Mouse (Mus musculus) lung, embryonic 14.5 days (tissue): ENCODE data around the gene Gclc. TPM values are rescaled to one million over a fixed set of nuclear protein-coding genes. Genes with fewer than 3 reads are reported as not detected.

Source experiments
- ATAC-seq: fragments of 200-750 bp; cut with Nextera tagmentation; 2 replicates; pipeline ENCODE4 v1.8.0; 2017; ENCODE audit warnings: mild to moderate bottlenecking, moderate TSS enrichment, moderate library complexity; ENCODE audit not compliant: insufficient read depth
- DNase-seq: peaks from one replicate; pipeline ENCODE4 v3.0.0-alpha.2; 2015
- H3K27ac ChIP-seq: fragments of 300-500 bp; sonication (generic); 2 replicates; pipeline ENCODE4 v1.5.1; 2014; ENCODE audit warnings: low read depth, mild to moderate bottlenecking, moderate library complexity
- H3K27me3 ChIP-seq: fragments of 300-500 bp; sonication (generic); 2 replicates; pipeline ENCODE4 v1.6.1; 2014; ENCODE audit warnings: low read length, control low read depth; ENCODE audit not compliant: insufficient read depth
- H3K36me3 ChIP-seq: fragments of 300-500 bp; sonication (generic); 2 replicates; pipeline ENCODE4 v1.6.1; 2014; ENCODE audit warnings: control low read depth; ENCODE audit not compliant: insufficient read depth
- H3K4me1 ChIP-seq: fragments of 300-500 bp; sonication (generic); 2 replicates; pipeline ENCODE4 v1.6.1; 2014; ENCODE audit warnings: antibody characterized with exemption, control low read depth; ENCODE audit not compliant: insufficient read depth
- H3K4me2 ChIP-seq: fragments of 300-500 bp; sonication (generic); 2 replicates; pipeline ENCODE4 v1.6.1; 2014; ENCODE audit warnings: mild to moderate bottlenecking
- H3K4me3 ChIP-seq: fragments of 300-500 bp; sonication (generic); 2 replicates; pipeline ENCODE4 v1.5.1; 2014; ENCODE audit warnings: low read depth, low read length
- H3K9ac ChIP-seq: fragments of 300-500 bp; sonication (generic); 2 replicates; pipeline ENCODE4 v1.6.1; 2014
- H3K9me3 ChIP-seq: fragments of 300-500 bp; sonication (generic); 2 replicates; pipeline ENCODE4 v1.6.1; 2016; ENCODE audit warnings: low read depth, low read length, control low read depth
- CTCF ChIP-seq: IDR thresholded peaks from 2 replicates; pipeline ENCODE4 v1.5.1; 2016; ENCODE audit warnings: antibody characterized with exemption, low read depth
- WGBS: fragments of 180-500 bp; shearing (Covaris S2); extraction: QIAGEN DNeasy Blood & Tissue Kit; methylation state at CpG from one replicate; pipeline ENCODE4 v1.1.7; 2014; 5-methylcytosine and 5-hydroxymethylcytosine counted together
- polyA plus RNA-seq: library from polyadenylated mRNA; unstranded; fragments of >200 nt; fragmentation: Nextera tagmentation; extraction: Ambion mirVana; gene quantifications from 2 replicates; pipeline ENCODE4 v1.2.1, GENCODE M21; 2014

The Gclc gene
- polyA plus RNA-seq, 1 experiment from 2014 or later: 21.2 TPM

DNA sequence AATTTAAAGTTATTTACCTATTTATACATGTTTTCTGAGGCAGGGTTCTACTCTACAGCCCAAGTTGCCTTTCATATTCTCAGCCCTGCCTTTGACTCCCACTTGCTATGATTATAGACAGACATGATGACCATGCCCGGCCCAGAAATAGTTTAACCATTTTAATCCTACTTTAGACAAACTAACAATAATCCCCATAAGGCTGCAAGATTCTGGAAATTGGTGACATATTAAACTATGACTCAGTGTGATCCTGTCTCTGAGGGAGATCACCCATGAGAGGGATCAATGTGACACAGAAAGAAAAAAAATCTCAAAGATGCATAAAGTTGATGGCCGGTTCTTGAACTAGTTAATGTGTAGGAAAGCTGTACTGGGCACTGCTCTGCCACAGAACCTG lies 39.1 kb upstream of the Gclc start:
- no peaks in the 10 kb centered on the region for H3K9me3 ChIP-seq
- H3K4me1 ChIP-seq: 0 out of 2 replicates have a peak, but pooled peaks cover 3% of the 10 kb centered on the region
- 88% methylated on average over 2 of the region's 2 CpGs for WGBS
- no peak overlapping the region for H3K9ac ChIP-seq
- ATAC-seq (no peak), DNase-seq (no peak)
- no peak overlapping the region for H3K4me3 ChIP-seq
- H3K4me2 ChIP-seq: no peak overlapping the region
- H3K27ac ChIP-seq: no peak overlapping the region
- no peak for TF ChIP-seq CTCF
- H3K27me3 ChIP-seq: no peaks in the 10 kb centered on the region
- H3K36me3 ChIP-seq: no peaks in the 10 kb centered on the region

DNA sequence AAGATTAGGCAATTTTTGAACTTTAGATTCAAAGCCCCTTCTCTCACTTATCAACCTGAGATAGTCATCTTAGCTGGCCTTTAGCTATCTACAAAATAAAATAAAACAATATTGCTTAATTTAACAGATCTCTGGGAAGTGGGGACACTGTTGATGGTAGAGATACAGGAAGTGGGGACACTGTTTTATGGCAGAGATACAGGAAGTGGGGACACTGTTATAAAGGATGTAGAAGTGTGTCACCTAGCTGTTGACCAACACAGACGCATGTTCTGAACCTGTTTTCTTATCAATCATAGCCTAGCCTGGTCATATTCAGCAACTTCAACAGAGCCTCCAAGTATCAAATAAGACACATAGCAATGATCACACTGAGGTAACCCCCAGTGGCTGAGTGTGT lies 38.3 kb upstream of the Gclc start:
- Histone ChIP-seq H3K9ac (no peak overlapping the region), H3K4me3 (no peak overlapping the region), H3K4me1 (0 out of 2 replicates have a peak, but pooled peaks cover 3% of the 10 kb centered on the region), H3K9me3 (no peaks in the 10 kb centered on the region), H3K27me3 (no peaks in the 10 kb centered on the region), H3K27ac (no peak overlapping the region), H3K36me3 (no peaks in the 10 kb centered on the region), H3K4me2 (no peak overlapping the region)
- DNase-seq (no peak), ATAC-seq (no peak)
- TF ChIP-seq CTCF: no peak
- 88% methylated on average over 1 of the region's 1 CpGs for WGBS

DNA sequence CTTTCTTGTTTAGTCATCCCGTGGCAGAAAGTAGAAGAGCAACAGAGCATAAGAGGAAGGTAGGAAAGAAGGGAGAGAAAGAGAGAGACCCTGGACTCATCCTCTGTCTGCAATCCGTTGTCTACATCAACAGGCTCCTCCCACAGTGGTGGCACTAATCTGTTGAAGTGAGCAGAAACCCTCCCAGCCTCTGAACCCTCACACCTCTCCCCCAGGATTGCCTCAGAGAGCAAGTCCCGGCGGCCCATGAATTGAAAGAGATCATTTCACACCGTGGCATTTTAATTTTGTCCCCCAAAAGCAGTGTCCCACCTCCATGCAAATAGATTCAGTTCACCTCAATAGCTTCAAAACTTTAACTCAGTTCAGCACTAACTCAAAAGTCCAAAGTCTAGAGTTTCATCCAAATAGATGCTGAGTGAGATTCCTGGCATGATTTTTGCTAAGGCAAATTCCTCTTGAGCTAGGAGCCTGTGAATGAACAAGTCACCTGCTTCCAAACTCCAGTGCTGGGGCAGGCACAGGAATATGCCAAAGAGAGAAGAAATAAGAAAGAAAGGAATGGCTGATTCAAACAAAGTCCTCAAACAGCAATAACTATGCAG lies 36.4 kb upstream of the Gclc start:
- WGBS: 42% methylated on average over 5 of the region's 5 CpGs
- no peak for DNase-seq
- no peak overlapping the region for H3K27ac ChIP-seq

DNA sequence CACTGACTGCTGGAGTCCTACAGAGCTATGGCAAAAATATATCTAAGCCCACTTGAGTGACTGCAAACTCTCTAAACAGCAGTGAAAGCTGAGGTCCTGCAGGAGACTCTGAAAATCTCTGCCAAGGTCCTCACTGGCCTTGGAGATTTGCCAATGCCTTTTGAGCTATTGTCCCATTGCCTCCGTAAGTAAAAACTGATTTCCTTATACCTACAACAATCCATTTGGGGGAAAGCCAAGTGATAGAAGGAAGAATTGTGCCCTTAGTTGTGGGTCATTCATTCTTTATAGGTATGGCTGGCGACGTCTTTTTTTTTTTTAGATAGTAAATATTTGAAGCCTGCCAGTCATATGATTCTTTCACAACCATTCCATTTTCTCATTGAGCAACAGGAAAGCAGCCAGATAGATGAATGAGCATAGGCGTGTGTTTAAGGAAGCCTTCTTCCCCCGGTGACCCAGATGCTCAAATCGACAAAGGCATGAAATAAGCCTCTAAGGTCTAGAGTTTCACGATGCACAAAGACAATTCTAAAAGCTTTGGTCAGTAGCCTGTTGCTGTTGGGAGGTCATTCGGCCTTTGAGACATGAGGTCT lies 35.4 kb upstream of the Gclc start:
- Histone ChIP-seq H3K4me3 (no peak overlapping the region), H3K4me1 (0 out of 2 replicates have a peak, but pooled peaks cover 3% of the 10 kb centered on the region), H3K27ac (no peak overlapping the region), H3K27me3 (no peaks in the 10 kb centered on the region), H3K9ac (no peak overlapping the region), H3K36me3 (no peaks in the 10 kb centered on the region), H3K4me2 (no peak overlapping the region), H3K9me3 (no peaks in the 10 kb centered on the region)
- TF ChIP-seq CTCF: no peak
- ATAC-seq (no peak), DNase-seq (peak; percentile 52)
- 65% methylated on average over 8 of the region's 8 CpGs for WGBS

More for the DNA sequence above, 36.4 kb upstream of the Gclc start:
- no peak for ATAC-seq
- Histone ChIP-seq H3K36me3 (no peaks in the 10 kb centered on the region), H3K27me3 (no peaks in the 10 kb centered on the region), H3K9ac (no peak overlapping the region), H3K9me3 (no peaks in the 10 kb centered on the region), H3K4me2 (no peak overlapping the region), H3K4me1 (0 out of 2 replicates have a peak, but pooled peaks cover 3% of the 10 kb centered on the region), H3K4me3 (no peak overlapping the region)
- no peak for TF ChIP-seq CTCF

DNA sequence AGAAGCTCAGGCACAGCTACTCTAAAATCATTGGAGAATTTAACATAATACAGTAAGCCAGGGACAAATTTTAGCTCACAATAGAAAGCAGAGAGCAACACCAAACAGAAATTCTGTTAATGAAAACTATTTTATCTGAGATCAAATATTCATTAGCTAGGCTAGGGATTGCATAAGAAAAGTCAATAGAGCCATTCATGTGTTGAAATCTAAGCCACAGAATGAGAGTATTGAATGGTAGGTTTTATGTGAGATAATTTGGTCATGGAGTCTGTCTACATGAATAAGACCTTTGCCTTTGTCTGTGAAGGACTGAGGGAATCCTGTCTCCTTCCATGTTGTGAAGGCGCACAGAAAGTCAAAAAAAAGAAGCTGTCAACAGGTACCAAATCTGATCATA lies 34.7 kb upstream of the Gclc start:
- DNase-seq: no peak
- ATAC-seq: no peak
- Histone ChIP-seq H3K4me3 (no peak overlapping the region), H3K9me3 (no peaks in the 10 kb centered on the region), H3K36me3 (no peaks in the 10 kb centered on the region), H3K4me2 (no peak overlapping the region), H3K27ac (no peak overlapping the region), H3K27me3 (no peaks in the 10 kb centered on the region), H3K4me1 (0 out of 2 replicates have a peak, but pooled peaks cover 3% of the 10 kb centered on the region), H3K9ac (no peak overlapping the region)
- WGBS: 88% methylated on average over 1 of the region's 1 CpGs
- no peak for TF ChIP-seq CTCF

DNA sequence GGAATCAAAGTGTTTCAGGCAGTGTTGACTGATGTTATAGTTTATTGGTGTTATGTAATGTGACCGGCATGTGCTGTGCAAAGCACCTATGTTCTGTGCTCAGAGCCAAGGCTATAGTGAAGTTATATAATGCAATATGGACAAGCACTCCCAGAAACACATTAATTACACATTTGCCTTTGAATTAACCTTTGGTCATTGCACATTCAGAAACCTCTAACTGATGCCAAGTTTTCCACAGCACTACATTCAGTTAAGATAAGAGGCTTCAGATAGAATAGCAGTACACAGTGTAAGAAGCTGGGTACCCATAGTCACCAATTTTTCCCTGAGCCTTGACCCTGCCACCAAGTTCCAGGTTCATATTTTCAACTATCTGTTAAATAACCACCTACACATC lies 32.0 kb upstream of the Gclc start:
- H3K4me1 ChIP-seq: 0 out of 2 replicates have a peak, but pooled peaks cover 3% of the 10 kb centered on the region
- H3K36me3 ChIP-seq: no peaks in the 10 kb centered on the region
- no peak overlapping the region for H3K4me2 ChIP-seq
- WGBS: 78% methylated on average over 1 of the region's 1 CpGs
- no peak for DNase-seq
- H3K9me3 ChIP-seq: no peaks in the 10 kb centered on the region
- H3K4me3 ChIP-seq: no peak overlapping the region
- no peak for ATAC-seq
- TF ChIP-seq CTCF: no peak
- no peaks in the 10 kb centered on the region for H3K27me3 ChIP-seq
- H3K27ac ChIP-seq: no peak overlapping the region
- H3K9ac ChIP-seq: no peak overlapping the region

DNA sequence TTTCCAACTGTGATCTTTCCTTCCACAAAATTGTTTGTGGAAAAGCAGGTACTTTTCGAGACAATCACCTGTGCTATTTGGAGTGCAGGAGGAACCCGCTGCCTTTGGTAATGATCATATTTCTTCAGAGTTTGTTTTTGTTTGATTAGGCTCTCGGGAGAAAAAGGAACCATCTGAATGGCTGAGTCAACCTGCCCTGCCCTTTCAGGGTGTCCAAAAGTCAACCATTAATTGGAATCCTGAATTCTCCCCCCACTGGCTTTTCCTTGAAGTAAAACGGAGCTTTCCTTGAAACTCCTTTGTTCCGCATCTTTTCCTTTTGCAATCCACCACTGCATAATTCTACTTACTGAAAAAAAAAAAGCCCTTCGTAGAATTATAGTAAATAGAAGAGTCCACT lies 30.1 kb upstream of the Gclc start:
- WGBS: 51% methylated on average over 6 of the region's 6 CpGs
- no peaks in the 10 kb centered on the region for H3K9me3 ChIP-seq
- no peaks in the 10 kb centered on the region for H3K36me3 ChIP-seq
- no peak overlapping the region for H3K4me3 ChIP-seq
- ATAC-seq (no peak), DNase-seq (no peak)
- H3K27ac ChIP-seq: no peak overlapping the region
- no peak overlapping the region for H3K9ac ChIP-seq
- no peak for TF ChIP-seq CTCF
- H3K27me3 ChIP-seq: no peaks in the 10 kb centered on the region
- no peak overlapping the region for H3K4me2 ChIP-seq
- no peaks in the 10 kb centered on the region for H3K4me1 ChIP-seq
